Mouse (Mus musculus): ENCODE measurements around the gene St6galnac1. TPM values are rescaled to one million over a fixed set of nuclear protein-coding genes. Genes with fewer than 3 reads are reported as not detected.

St6galnac1 gene
- polyA plus RNA-seq, 1 experiment from 2014 or later, result not detected

DNA sequence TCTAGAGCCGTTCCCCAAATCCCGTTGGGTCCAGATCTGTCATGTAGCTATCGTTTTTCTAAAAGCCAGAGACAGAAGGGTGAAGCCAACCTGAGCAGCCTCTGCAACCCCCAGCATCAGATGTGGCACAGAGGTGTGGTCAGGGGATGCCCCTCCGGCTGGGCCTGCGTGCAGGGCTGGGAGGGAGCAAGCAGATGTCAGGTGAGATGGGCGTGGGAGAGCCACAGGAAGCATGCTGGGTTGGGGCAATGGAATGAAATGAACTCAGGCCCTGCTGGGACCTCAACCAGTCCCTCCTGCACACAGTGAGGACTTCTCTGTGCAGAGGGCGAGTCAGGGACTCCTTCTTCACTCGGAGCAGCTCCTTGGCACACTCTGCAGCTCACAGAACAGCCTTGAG lies 34.2 kb upstream of the St6galnac1 start:
- 79% methylated on average over 8 of the region's 8 CpGs for WGBS
- H3K4me1 ChIP-seq (replicated peaks; ENCODE audit: control insufficient read depth, insufficient read depth, low read length), result peaks cover 32% of the 10 kb centered on the region

GRCm38 (mm10) chr11:116808811-116809395 lies 33.6 kb upstream of the St6galnac1 start:
- no peaks in the 10 kb centered on the region; the same call in 1 of the 2 replicates for H3K27me3 ChIP-seq (replicated peaks; ENCODE audit: control insufficient read depth, insufficient read depth, low read length)
- DNase-seq (ENCODE audit: low spot score) (no peak), ATAC-seq (replicated peaks; ENCODE audit: low FRiP score) (no peak)
- no peak overlapping the region for H3K9ac ChIP-seq (ENCODE audit: low read depth, low read length)
- peaks cover 25% of the 10 kb centered on the region for H3K4me1 ChIP-seq (replicated peaks; ENCODE audit: control insufficient read depth, insufficient read depth, low read length)
- H3K36me3 ChIP-seq (ENCODE audit: control insufficient read depth, insufficient read depth, low read length), result no peaks in the 10 kb centered on the region
- H3K27ac ChIP-seq (ENCODE audit: low read depth, low read length), result no peak overlapping the region
- no peak overlapping the region for H3K4me2 ChIP-seq
- no peak overlapping the region for H3K4me3 ChIP-seq (ENCODE audit: low read depth, low read length)
- WGBS, result 77% methylated on average over 11 of the region's 11 CpGs
- H3K9me3 ChIP-seq (ENCODE audit: control insufficient read depth, low read length), result no peaks in the 10 kb centered on the region

More for the DNA sequence above, 34.2 kb upstream of the St6galnac1 start:
- no peak overlapping the region for H3K9ac ChIP-seq (ENCODE audit: low read depth, low read length)
- DNase-seq (ENCODE audit: low spot score), result no peak
- H3K4me3 ChIP-seq (ENCODE audit: low read depth, low read length), result no peak overlapping the region
- no peaks in the 10 kb centered on the region for H3K36me3 ChIP-seq (ENCODE audit: control insufficient read depth, insufficient read depth, low read length)
- H3K27ac ChIP-seq (ENCODE audit: low read depth, low read length), result no peak overlapping the region
- ATAC-seq (replicated peaks; ENCODE audit: low FRiP score), result no peak
- H3K27me3 ChIP-seq (replicated peaks; ENCODE audit: control insufficient read depth, insufficient read depth, low read length), result no peaks in the 10 kb centered on the region; the same call in 1 of the 2 replicates
- H3K9me3 ChIP-seq (ENCODE audit: control insufficient read depth, low read length), result no peaks in the 10 kb centered on the region
- no peak overlapping the region for H3K4me2 ChIP-seq

DNA sequence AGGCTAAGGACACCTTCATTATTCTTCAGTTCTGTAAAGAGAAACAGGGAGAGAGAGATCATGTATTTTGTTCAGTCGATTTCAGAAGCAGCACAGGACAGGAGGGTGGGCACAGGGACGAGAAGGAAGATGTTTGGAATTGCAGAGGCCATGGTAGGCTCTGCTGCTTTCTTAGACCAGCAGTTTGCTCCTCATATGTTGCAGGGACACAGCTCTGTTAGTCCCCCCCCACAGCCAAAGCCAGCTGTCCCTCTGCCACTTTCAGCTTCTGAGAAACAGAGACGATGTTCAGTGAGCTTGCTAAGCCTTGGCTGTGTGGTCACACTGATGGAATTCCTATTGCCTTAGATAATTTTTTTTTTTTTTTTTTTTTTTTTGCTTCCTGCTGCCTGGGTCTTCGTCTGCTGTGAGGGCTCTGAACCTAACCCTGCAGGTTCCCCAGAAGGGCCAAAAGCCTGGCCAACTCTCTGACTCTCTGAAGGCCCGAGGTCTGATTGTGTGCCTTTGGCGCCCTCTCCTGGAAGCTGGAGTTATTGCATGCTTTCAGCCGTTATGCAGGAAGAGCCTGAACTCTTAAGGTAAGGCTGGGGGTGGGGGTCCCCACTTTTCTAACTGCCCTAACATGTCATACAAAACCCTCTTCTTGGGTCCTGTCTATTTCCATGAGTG lies 32.8 kb upstream of the St6galnac1 start:
- H3K9me3 ChIP-seq (ENCODE audit: control insufficient read depth, low read length), result no peaks in the 10 kb centered on the region
- 30% methylated on average over 7 of the region's 7 CpGs for WGBS
- H3K27me3 ChIP-seq (replicated peaks; ENCODE audit: control insufficient read depth, insufficient read depth, low read length), result no peaks in the 10 kb centered on the region; the same call in 1 of the 2 replicates
- H3K4me2 ChIP-seq, result no peak overlapping the region
- H3K9ac ChIP-seq (ENCODE audit: low read depth, low read length), result no peak overlapping the region
- ATAC-seq (replicated peaks; ENCODE audit: low FRiP score), result no peak
- DNase-seq (ENCODE audit: low spot score), result peak; percentile 77
- H3K4me3 ChIP-seq (ENCODE audit: low read depth, low read length), result no peak overlapping the region
- H3K4me1 ChIP-seq (replicated peaks; ENCODE audit: control insufficient read depth, insufficient read depth, low read length), result peaks cover 19% of the 10 kb centered on the region
- no peak overlapping the region for H3K27ac ChIP-seq (ENCODE audit: low read depth, low read length)
- H3K36me3 ChIP-seq (ENCODE audit: control insufficient read depth, insufficient read depth, low read length), result no peaks in the 10 kb centered on the region

- Histone ChIP-seq H3K4me1 (replicated peaks; ENCODE audit: control insufficient read depth, insufficient read depth, low read length) (peaks cover 14% of the 10 kb centered on the region), H3K4me2 (no peak overlapping the region), H3K36me3 (ENCODE audit: control insufficient read depth, insufficient read depth, low read length) (no peaks in the 10 kb centered on the region), H3K4me3 (ENCODE audit: low read depth, low read length) (no peak overlapping the region), H3K9me3 (ENCODE audit: control insufficient read depth, low read length) (no peaks in the 10 kb centered on the region), H3K27me3 (replicated peaks; ENCODE audit: control insufficient read depth, insufficient read depth, low read length) (no peaks in the 10 kb centered on the region; the same call in 1 of the 2 replicates), H3K27ac (ENCODE audit: low read depth, low read length) (no peak overlapping the region), H3K9ac (ENCODE audit: low read depth, low read length) (no peak overlapping the region)
- ATAC-seq (replicated peaks; ENCODE audit: low FRiP score), result no peak
- 81% methylated on average over 3 of the region's 3 CpGs for WGBS
- no peak for DNase-seq (ENCODE audit: low spot score)
These were observed 32.2 kb upstream of the St6galnac1 start for GRCm38 (mm10) chr11:116807526-116807925.

GRCm38 (mm10) chr11:116807116-116807515 lies 31.8 kb upstream of the St6galnac1 start:
- H3K4me1 ChIP-seq (replicated peaks; ENCODE audit: control insufficient read depth, insufficient read depth, low read length), result peaks cover 10% of the 10 kb centered on the region
- no peaks in the 10 kb centered on the region for H3K9me3 ChIP-seq (ENCODE audit: control insufficient read depth, low read length)
- H3K27ac ChIP-seq (ENCODE audit: low read depth, low read length), result no peak overlapping the region
- DNase-seq (ENCODE audit: low spot score), result no peak
- 76% methylated on average over 7 of the region's 7 CpGs for WGBS
- no peaks in the 10 kb centered on the region for H3K36me3 ChIP-seq (ENCODE audit: control insufficient read depth, insufficient read depth, low read length)
- no peak overlapping the region for H3K9ac ChIP-seq (ENCODE audit: low read depth, low read length)
- no peak overlapping the region for H3K4me2 ChIP-seq
- H3K27me3 ChIP-seq (replicated peaks; ENCODE audit: control insufficient read depth, insufficient read depth, low read length), result no peaks in the 10 kb centered on the region; the same call in 1 of the 2 replicates
- H3K4me3 ChIP-seq (ENCODE audit: low read depth, low read length), result no peak overlapping the region
- no peak for ATAC-seq (replicated peaks; ENCODE audit: low FRiP score)

DNA sequence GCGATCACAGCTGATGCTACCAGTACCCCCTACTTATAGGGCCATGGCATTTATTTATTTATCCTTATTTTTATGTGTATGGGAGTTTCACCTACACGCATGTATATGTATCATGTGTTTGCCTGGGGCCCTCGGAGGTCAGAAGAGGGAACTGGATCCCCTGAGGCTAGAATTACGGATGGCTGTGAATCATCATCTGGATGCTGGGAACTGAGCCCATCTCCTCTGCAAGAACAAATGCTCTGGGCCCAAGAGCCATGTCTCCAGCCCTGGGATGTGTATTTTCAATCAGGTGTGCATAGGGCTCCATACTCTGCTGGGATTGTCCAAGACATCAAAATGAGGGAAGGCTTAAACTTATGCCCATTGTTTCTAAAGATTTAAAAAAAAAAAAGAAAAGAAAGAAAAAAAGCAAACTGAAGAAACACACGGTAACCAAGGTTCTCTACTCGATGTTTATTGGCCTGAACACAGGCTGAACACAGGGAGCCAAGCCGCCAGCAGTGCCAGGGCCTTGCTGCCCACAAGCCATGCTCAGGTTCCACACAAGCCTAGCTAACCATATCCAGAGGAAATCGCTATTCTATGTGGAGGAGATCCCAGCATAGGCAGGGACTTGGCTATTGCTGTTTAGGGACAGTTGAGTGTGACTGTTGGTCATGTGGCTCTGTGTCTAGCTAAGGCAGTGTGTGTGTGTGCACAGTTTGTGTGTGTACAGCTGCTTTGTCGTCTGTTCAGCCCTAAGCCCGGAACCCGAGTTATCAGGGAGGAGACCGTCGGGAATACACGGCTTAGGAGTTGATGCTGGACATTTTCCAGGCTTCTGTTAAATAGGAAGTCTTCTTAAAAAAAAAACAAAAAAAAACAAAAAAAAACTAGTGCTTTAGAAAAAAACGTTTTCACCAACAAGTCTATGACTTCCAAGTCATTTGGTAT lies 31.1 kb upstream of the St6galnac1 start:
- Histone ChIP-seq H3K4me2 (no peak overlapping the region), H3K9me3 (ENCODE audit: control insufficient read depth, low read length) (no peaks in the 10 kb centered on the region), H3K4me3 (ENCODE audit: low read depth, low read length) (no peak overlapping the region), H3K36me3 (ENCODE audit: control insufficient read depth, insufficient read depth, low read length) (no peaks in the 10 kb centered on the region), H3K4me1 (replicated peaks; ENCODE audit: control insufficient read depth, insufficient read depth, low read length) (peaks cover 7% of the 10 kb centered on the region), H3K9ac (ENCODE audit: low read depth, low read length) (no peak overlapping the region), H3K27me3 (replicated peaks; ENCODE audit: control insufficient read depth, insufficient read depth, low read length) (no peaks in the 10 kb centered on the region; the same call in 1 of the 2 replicates), H3K27ac (ENCODE audit: low read depth, low read length) (no peak overlapping the region)
- no peak for ATAC-seq (replicated peaks; ENCODE audit: low FRiP score)
- 78% methylated on average over 15 of the region's 15 CpGs for WGBS
- no peak for DNase-seq (ENCODE audit: low spot score)

DNA sequence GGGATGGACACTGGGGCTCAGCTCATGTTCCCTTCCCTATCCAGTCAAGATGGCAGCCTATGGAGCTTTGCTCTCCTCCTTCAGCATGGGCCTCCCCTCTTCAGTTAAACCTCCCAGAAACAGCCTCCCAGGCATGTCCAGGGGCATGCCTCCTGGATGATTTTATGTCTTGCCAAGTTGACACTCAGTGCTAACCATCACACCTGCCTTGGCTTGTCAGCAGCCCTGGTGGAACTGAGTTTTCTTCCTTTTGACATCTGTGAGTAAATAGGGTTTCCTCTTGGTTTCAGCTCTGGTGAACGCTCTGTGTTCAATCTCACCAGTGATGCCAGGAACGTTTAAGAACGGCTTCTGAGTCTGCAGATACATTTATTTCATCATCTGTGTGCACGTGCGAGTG lies 27.4 kb upstream of the St6galnac1 start:
- Histone ChIP-seq H3K4me1 (replicated peaks; ENCODE audit: control insufficient read depth, insufficient read depth, low read length) (no peaks in the 10 kb centered on the region), H3K36me3 (ENCODE audit: control insufficient read depth, insufficient read depth, low read length) (no peaks in the 10 kb centered on the region), H3K9me3 (ENCODE audit: control insufficient read depth, low read length) (no peaks in the 10 kb centered on the region), H3K27me3 (replicated peaks; ENCODE audit: control insufficient read depth, insufficient read depth, low read length) (no peaks in the 10 kb centered on the region), H3K4me3 (ENCODE audit: low read depth, low read length) (no peak overlapping the region), H3K27ac (ENCODE audit: low read depth, low read length) (no peak overlapping the region), H3K4me2 (no peak overlapping the region), H3K9ac (ENCODE audit: low read depth, low read length) (no peak overlapping the region)
- 78% methylated on average over 5 of the region's 5 CpGs for WGBS
- DNase-seq (ENCODE audit: low spot score) (no peak), ATAC-seq (replicated peaks; ENCODE audit: low FRiP score) (no peak)

DNA sequence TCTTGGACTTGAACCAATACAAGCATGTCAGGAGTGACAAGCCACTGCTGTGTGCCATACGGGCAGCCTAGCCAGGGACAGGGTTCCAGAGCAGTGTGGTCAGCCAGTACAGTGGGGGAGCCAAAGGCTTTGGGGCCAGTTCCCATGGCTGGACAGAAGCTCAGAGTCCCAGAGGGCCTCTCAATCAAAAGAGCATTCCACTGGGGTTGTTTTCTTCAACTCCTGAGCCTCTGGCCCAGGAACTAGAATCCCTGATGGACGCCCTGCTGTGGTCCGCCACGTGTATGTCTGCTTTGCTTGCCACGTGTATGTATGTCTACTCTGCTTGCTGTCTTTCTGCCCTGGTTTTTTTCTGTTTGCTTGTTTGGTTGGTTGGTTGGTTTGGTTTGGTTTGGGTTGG lies 25.8 kb upstream of the St6galnac1 start:
- DNase-seq (ENCODE audit: low spot score) (no peak), ATAC-seq (replicated peaks; ENCODE audit: low FRiP score) (no peak)
- Histone ChIP-seq H3K9ac (ENCODE audit: low read depth, low read length) (no peak overlapping the region), H3K27ac (ENCODE audit: low read depth, low read length) (no peak overlapping the region), H3K9me3 (ENCODE audit: control insufficient read depth, low read length) (no peaks in the 10 kb centered on the region), H3K27me3 (replicated peaks; ENCODE audit: control insufficient read depth, insufficient read depth, low read length) (no peaks in the 10 kb centered on the region), H3K4me1 (replicated peaks; ENCODE audit: control insufficient read depth, insufficient read depth, low read length) (no peaks in the 10 kb centered on the region), H3K4me2 (no peak overlapping the region), H3K36me3 (ENCODE audit: control insufficient read depth, insufficient read depth, low read length) (no peaks in the 10 kb centered on the region), H3K4me3 (ENCODE audit: low read depth, low read length) (no peak overlapping the region)
- 73% methylated on average over 5 of the region's 5 CpGs for WGBS

All from liver, embryonic 11.5 days (tissue).